Mouse (Mus musculus) CH12.LX (cell line): Measurements from ENCODE around the gene Ubtd2.
A peak's percentile ranks its signal among the peaks of the same experiment; 100 is the strongest.

Experiments used
- CHD2 ChIP-seq: IDR thresholded peaks from 2 replicates; pipeline ENCODE4 v1.6.1; 2011; ENCODE audit warnings: low read length, improper control_type of control experiment
- CTCF ChIP-seq, 2 experiments: IDR thresholded peaks in 1 of 2; conservative IDR thresholded peaks in 1 of 2; 2 replicates each; pipeline ENCODE4 v1.5.1; 2011 to 2012; ENCODE audit warnings: low read depth in 2 of 2, low read length in 2 of 2, improper control_type of control experiment in 1 of 2, inconsistent platforms in 1 of 2, mild to moderate bottlenecking in 1 of 2, moderate library complexity in 1 of 2
- POLR2A ChIP-seq: IDR thresholded peaks from 2 replicates; pipeline ENCODE4 v1.6.1; 2011; ENCODE audit warnings: low read depth, mild to moderate bottlenecking, improper control_type of control experiment, low read length
- ZNF384 ChIP-seq: IDR thresholded peaks from 2 replicates; pipeline ENCODE4 v1.6.1; 2012; ENCODE audit warnings: low read depth, low read length, improper control_type of control experiment, inconsistent platforms

- TF ChIP-seq CTCF (conservative IDR thresholded peaks at IDR 0.05 in 1 of 2, IDR thresholded peaks at IDR 0.05 in 1 of 2; ENCODE audit: low read depth in 2 of 2, low read length in 2 of 2) = peak in 1 of 2 experiments; percentile 82; a peak in 2 of 4 replicates
- TF ChIP-seq ZNF384 = peak; percentile 91
- no peak for TF ChIP-seq POLR2A
- no peak for TF ChIP-seq CHD2
Measured at GRCm38 (mm10) chr11:32485290-32485689, 30.1 kb downstream of the Ubtd2 start.
